Mouse (Mus musculus): ENCODE data around the gene Pard3.

- TF ChIP-seq ZC3H11A (IDR thresholded peaks at IDR 0.05; ENCODE audit: low read depth, low read length) (no peak), POLR2AphosphoS2 (IDR thresholded peaks at IDR 0.05; ENCODE audit: low read depth, low read length) (no peak), MAX (IDR thresholded peaks at IDR 0.05; ENCODE audit: low read length) (no peak), RCOR1 (conservative IDR thresholded peaks at IDR 0.05; ENCODE audit: low read depth, low read length) (no peak), E2F4 (IDR thresholded peaks at IDR 0.05; ENCODE audit: insufficient replicate concordance, low read depth, low read length) (no peak), CTCF (conservative IDR thresholded peaks at IDR 0.05 in 1 of 2, IDR thresholded peaks at IDR 0.05 in 1 of 2; ENCODE audit: low read depth in 2 of 2, low read length in 2 of 2) (no peak), CHD2 (IDR thresholded peaks at IDR 0.05; ENCODE audit: low read length) (no peak), POLR2A (IDR thresholded peaks at IDR 0.05; ENCODE audit: low read depth, low read length) (no peak), ETS1 (conservative IDR thresholded peaks at IDR 0.05; ENCODE audit: low read depth, low read length) (no peak), IRF4 (IDR thresholded peaks at IDR 0.05; ENCODE audit: low read depth, low read length) (no peak), GABPA (IDR thresholded peaks at IDR 0.05; ENCODE audit: insufficient replicate concordance, low read depth, low read length) (no peak)
These were observed 37.9 kb upstream of the Pard3 start for GRCm38 (mm10) chr8:127025775-127026174.
